Mouse (Mus musculus): Measurements from ENCODE around the gene Pih1d1. TPM values are rescaled to one million over a fixed set of nuclear protein-coding genes. Genes with fewer than 3 reads are reported as not detected.

Pih1d1 gene
- total RNA-seq, 2 experiments from 2014 or later = 43.0 to 46.1 TPM

GRCm38 (mm10) chr7:45183672-45184071 lies 29.6 kb downstream of the Pih1d1 start:
- TF ChIP-seq CTCF (conservative IDR thresholded peaks at IDR 0.05) = no peak
- Histone ChIP-seq H3K4me3 (no peak overlapping the region), H3K27ac (no peak overlapping the region)
- no peak for DNase-seq (ENCODE audit: low spot score in 2 of 2)

GRCm38 (mm10) chr7:45185921-45186320 lies 31.8 kb downstream of the Pih1d1 start:
- H3K4me3 ChIP-seq = no peak overlapping the region
- no peak overlapping the region for H3K27ac ChIP-seq
- no peak for TF ChIP-seq CTCF (conservative IDR thresholded peaks at IDR 0.05)
- no peak for DNase-seq (ENCODE audit: low spot score in 2 of 2)

GRCm38 (mm10) chr7:45189600-45189999 lies 35.5 kb downstream of the Pih1d1 start:
- DNase-seq (ENCODE audit: low spot score in 2 of 2) = no peak
- no peak overlapping the region for H3K27ac ChIP-seq
- H3K4me3 ChIP-seq = no peak overlapping the region
- no peak for TF ChIP-seq CTCF (conservative IDR thresholded peaks at IDR 0.05)

GRCm38 (mm10) chr7:45190186-45190585 lies 36.1 kb downstream of the Pih1d1 start:
- TF ChIP-seq CTCF (conservative IDR thresholded peaks at IDR 0.05) = no peak
- DNase-seq (ENCODE audit: low spot score in 2 of 2) = no peak
- Histone ChIP-seq H3K27ac (no peak overlapping the region), H3K4me3 (no peak overlapping the region)

- TF ChIP-seq CTCF (conservative IDR thresholded peaks at IDR 0.05) = no peak
- DNase-seq (ENCODE audit: low spot score in 2 of 2) = no peak
- H3K4me3 ChIP-seq = no peak overlapping the region
- H3K27ac ChIP-seq = no peak overlapping the region
These were observed 37.1 kb downstream of the Pih1d1 start for GRCm38 (mm10) chr7:45191161-45191560.

GRCm38 (mm10) chr7:45191803-45192363 lies 37.8 kb downstream of the Pih1d1 start:
- Histone ChIP-seq H3K27ac (no peak overlapping the region), H3K4me3 (no peak overlapping the region)
- no peak for TF ChIP-seq CTCF (conservative IDR thresholded peaks at IDR 0.05)
- no peak for DNase-seq (ENCODE audit: low spot score in 2 of 2)

- Histone ChIP-seq H3K4me3 (no peak overlapping the region), H3K27ac (no peak overlapping the region)
- no peak for TF ChIP-seq CTCF (conservative IDR thresholded peaks at IDR 0.05)
- DNase-seq (ENCODE audit: low spot score in 2 of 2) = no peak
These were observed 38.6 kb downstream of the Pih1d1 start for GRCm38 (mm10) chr7:45192585-45193310.

- Histone ChIP-seq H3K4me3 (no peak overlapping the region), H3K27ac (no peak overlapping the region)
- TF ChIP-seq CTCF (conservative IDR thresholded peaks at IDR 0.05) = 0 out of 2 replicates have a peak, but pooled peaks have one; percentile 17
- DNase-seq (ENCODE audit: low spot score in 2 of 2) = no peak
These were observed 39.3 kb downstream of the Pih1d1 start for GRCm38 (mm10) chr7:45193406-45193805.

- H3K4me3 ChIP-seq = no peak overlapping the region
- DNase-seq (ENCODE audit: low spot score in 2 of 2) = no peak
- H3K27ac ChIP-seq = no peak overlapping the region
- no peak for TF ChIP-seq CTCF (conservative IDR thresholded peaks at IDR 0.05)
These were observed 40.0 kb downstream of the Pih1d1 start for GRCm38 (mm10) chr7:45193871-45194785.

GRCm38 (mm10) chr7:45195341-45196175 lies 41.5 kb downstream of the Pih1d1 start:
- no peak for DNase-seq (ENCODE audit: low spot score in 2 of 2)
- H3K27ac ChIP-seq = no peak overlapping the region
- H3K4me3 ChIP-seq = no peak overlapping the region
- no peak for TF ChIP-seq CTCF (conservative IDR thresholded peaks at IDR 0.05)

GRCm38 (mm10) chr7:45196176-45196535 lies 42.1 kb downstream of the Pih1d1 start:
- DNase-seq (ENCODE audit: low spot score in 2 of 2) = no peak
- TF ChIP-seq CTCF (conservative IDR thresholded peaks at IDR 0.05) = no peak
- Histone ChIP-seq H3K27ac (no peak overlapping the region), H3K4me3 (no peak overlapping the region)

GRCm38 (mm10) chr7:45196994-45197393 lies 42.9 kb downstream of the Pih1d1 start:
- Histone ChIP-seq H3K27ac (no peak overlapping the region), H3K4me3 (no peak overlapping the region)
- no peak for DNase-seq (ENCODE audit: low spot score in 2 of 2)
- no peak for TF ChIP-seq CTCF (conservative IDR thresholded peaks at IDR 0.05)
